Mouse (Mus musculus): ENCODE results near the gene Cnot1. TPM values are rescaled to one million over a fixed set of nuclear protein-coding genes. Genes with fewer than 3 reads are reported as not detected.

The Cnot1 gene
- total and polyA plus RNA-seq, 3 experiments = 142 to 182 (median 146) TPM

GRCm38 (mm10) chr8:95678024-95678611, 129.1 kb downstream of the Cnot1 start:
- Histone ChIP-seq H3K4me2 (ENCODE audit: insufficient read depth, low read depth, poor library complexity, severe bottlenecking) (peak overlapping the region; percentile 92), H3K36me3 (replicated peaks in 1 of 2; ENCODE audit: control insufficient read depth in 1 of 2, insufficient read depth in 1 of 2, low read length in 1 of 2) (no peaks in the 10 kb centered on the region), H3K27me3 (replicated peaks) (peaks cover 46% of the 10 kb centered on the region), H3K9me3 (replicated peaks; ENCODE audit: low read length) (no peaks in the 10 kb centered on the region), H3K79me2 (replicated peaks; ENCODE audit: control insufficient read depth, extremely low read depth, insufficient read depth, poor library complexity, severe bottlenecking) (no peaks in the 10 kb centered on the region), H3K9ac (ENCODE audit: insufficient read depth, low read depth) (peak overlapping the region; percentile 41; the same call in 1 of the 2 replicates), H3K27ac (ENCODE audit: insufficient read depth, low read depth) (no peak overlapping the region), H3K4me1 (ENCODE audit: control insufficient read depth in 1 of 2, insufficient read depth in 2 of 2) (peaks cover 8 to 21% of the 10 kb centered on the region in 2 experiments), H3K4me3 (replicated peaks in 1 of 3; ENCODE audit: low read depth in 2 of 3, low read length in 2 of 3, poor library complexity in 1 of 3) (peak overlapping the region in 2 of 3 experiments; percentile 25 to 70)
- in situ Hi-C loops (cut with MboI; ENCODE audit: low pct_ligation_motif_present, low pct_unique_long_range_greater_than_20kb, low sequenced_read_pairs) (no loop called here), dilution Hi-C loops (cut with MboI; ENCODE audit: extremely low pct_ligation_motif_present, extremely low pct_unique_long_range_greater_than_20kb, low sequenced_read_pairs) (no loop called here)
- no peak for DNase-seq (ENCODE audit: extremely low read depth)
- TF ChIP-seq HCFC1 (IDR thresholded peaks at IDR 0.05; ENCODE audit: low read depth, low read length) (no peak), MAZ (IDR thresholded peaks at IDR 0.05; ENCODE audit: low read depth, low read length) (no peak), POLR2A (IDR thresholded peaks at IDR 0.05; ENCODE audit: low read depth, low read length) (no peak), JUND (conservative IDR thresholded peaks at IDR 0.05; ENCODE audit: low read depth, low read length) (no peak), IRF4 (IDR thresholded peaks at IDR 0.05; ENCODE audit: low read depth, low read length) (no peak), ZNF384 (IDR thresholded peaks at IDR 0.05; ENCODE audit: low read depth, low read length) (no peak), ZKSCAN1 (IDR thresholded peaks at IDR 0.05; ENCODE audit: borderline replicate concordance, low read depth, low read length) (no peak), POLR2AphosphoS2 (IDR thresholded peaks at IDR 0.05; ENCODE audit: low read depth, low read length) (no peak), MAFK (IDR thresholded peaks at IDR 0.05; ENCODE audit: insufficient replicate concordance, low read length) (no peak), USF2 (conservative IDR thresholded peaks at IDR 0.05; ENCODE audit: low read depth, low read length) (no peak), MEF2A (IDR thresholded peaks at IDR 0.05; ENCODE audit: borderline replicate concordance, low read depth, low read length) (no peak)

- H3K27ac ChIP-seq (ENCODE audit: insufficient read depth, low read depth) = no peak overlapping the region
- H3K79me2 ChIP-seq (replicated peaks; ENCODE audit: control insufficient read depth, extremely low read depth, insufficient read depth, poor library complexity, severe bottlenecking) = no peaks in the 10 kb centered on the region
- no peak for TF ChIP-seq MAFK (IDR thresholded peaks at IDR 0.05; ENCODE audit: insufficient replicate concordance, low read length)
- no peak for TF ChIP-seq USF1 (IDR thresholded peaks at IDR 0.05; ENCODE audit: low read depth, low read length)
- TF ChIP-seq POLR2AphosphoS2 (IDR thresholded peaks at IDR 0.05; ENCODE audit: low read depth, low read length) = no peak
- no peak for TF ChIP-seq NELFE (IDR thresholded peaks at IDR 0.05; ENCODE audit: low read depth, low read length)
- TF ChIP-seq SIN3A (IDR thresholded peaks at IDR 0.05; ENCODE audit: low read length) = no peak
- TF ChIP-seq EP300 (IDR thresholded peaks at IDR 0.05; ENCODE audit: low read length) = no peak
- TF ChIP-seq NRF1 (IDR thresholded peaks at IDR 0.05; ENCODE audit: low read depth, low read length) = no peak
- TF ChIP-seq MAX (IDR thresholded peaks at IDR 0.05; ENCODE audit: low read length) = no peak
- TF ChIP-seq ETS1 (conservative IDR thresholded peaks at IDR 0.05; ENCODE audit: low read depth, low read length) = no peak
- no peaks in the 10 kb centered on the region for H3K9me3 ChIP-seq (replicated peaks; ENCODE audit: low read length)
- in situ Hi-C loops (cut with MboI; ENCODE audit: low pct_ligation_motif_present, low pct_unique_long_range_greater_than_20kb, low sequenced_read_pairs) = no loop called here
- peaks cover 13 to 26% of the 10 kb centered on the region in 2 experiments for H3K4me1 ChIP-seq (ENCODE audit: control insufficient read depth in 1 of 2, insufficient read depth in 2 of 2)
- H3K4me3 ChIP-seq (replicated peaks in 1 of 3; ENCODE audit: low read depth in 2 of 3, low read length in 2 of 3, poor library complexity in 1 of 3) = peak overlapping the region in 2 of 3 experiments; percentile 25 to 70
- H3K36me3 ChIP-seq (replicated peaks in 1 of 2; ENCODE audit: control insufficient read depth in 1 of 2, insufficient read depth in 1 of 2, low read length in 1 of 2) = no peaks in the 10 kb centered on the region
- peak overlapping the region; percentile 41; the same call in 1 of the 2 replicates for H3K9ac ChIP-seq (ENCODE audit: insufficient read depth, low read depth)
- H3K4me2 ChIP-seq (ENCODE audit: insufficient read depth, low read depth, poor library complexity, severe bottlenecking) = peak overlapping the region; percentile 92
- H3K27me3 ChIP-seq (replicated peaks) = peaks cover 46% of the 10 kb centered on the region
- dilution Hi-C loops (cut with MboI; ENCODE audit: extremely low pct_ligation_motif_present, extremely low pct_unique_long_range_greater_than_20kb, low sequenced_read_pairs) = no loop called here
- DNase-seq (ENCODE audit: extremely low read depth) = no peak
Measured at GRCm38 (mm10) chr8:95677591-95678023, 129.7 kb downstream of the Cnot1 start.
